Mouse (Mus musculus) MEL (cell line): ENCODE data around the gene Sgcd. TPM values are rescaled to one million over a fixed set of nuclear protein-coding genes. Genes with fewer than 3 reads are reported as not detected.
"Not testable (repeated sequence)": the region's sequence is repeated elsewhere in the genome, so short reads cannot be mapped to it uniquely, and the experiment has no call there.

Experiments
- DNase-seq: peaks from one replicate; pipeline ENCODE4 v3.0.0; 2011; ENCODE audit warnings: low read depth, low spot score
- H3K27ac ChIP-seq: 2 replicates; pipeline ENCODE4 v1.5.1; 2012; ENCODE audit warnings: low read depth, mild to moderate bottlenecking, control low read depth, low read length, moderate library complexity; ENCODE audit not compliant: control insufficient read depth
- H3K27me3 ChIP-seq, 2 experiments: fragments of 150-350 bp in 1 of 2; sonication (generic) in 1 of 2; 2 replicates each; pipeline ENCODE4 v1.6.1; 2012; ENCODE audit warnings: low read length in 2 of 2, mild to moderate bottlenecking in 2 of 2, improper control_type of control experiment in 1 of 2, moderate library complexity in 1 of 2; ENCODE audit not compliant: insufficient read depth in 2 of 2, control insufficient read depth in 1 of 2
- H3K36me3 ChIP-seq, 2 experiments: 2 replicates each; pipeline ENCODE4 v1.6.1; 2012 to 2014; ENCODE audit warnings: low read length in 2 of 2, improper control_type of control experiment in 1 of 2, inconsistent platforms in 1 of 2, mild to moderate bottlenecking in 1 of 2; ENCODE audit not compliant: insufficient read depth in 2 of 2, control insufficient read depth in 1 of 2
- H3K4me1 ChIP-seq, 2 experiments: fragments of 150-350 bp in 1 of 2; sonication (generic) in 1 of 2; 2 replicates each; pipeline ENCODE4 v1.6.1; 2012; ENCODE audit warnings: low read length in 2 of 2, improper control_type of control experiment in 1 of 2, mild to moderate bottlenecking in 1 of 2; ENCODE audit not compliant: insufficient read depth in 2 of 2, control insufficient read depth in 1 of 2
- H3K4me3 ChIP-seq, 2 experiments: fragments of 150-350 bp in 1 of 2; sonication (generic) in 1 of 2; 2 replicates each; pipeline ENCODE4 v1.5.1; 2012; ENCODE audit warnings: low read depth in 2 of 2, low read length in 2 of 2, mild to moderate bottlenecking in 2 of 2, moderate library complexity in 2 of 2, control low read depth in 1 of 2, improper control_type of control experiment in 1 of 2; ENCODE audit not compliant: control insufficient read depth in 1 of 2, insufficient read depth in 1 of 2
- H3K79me2 ChIP-seq: 2 replicates; pipeline ENCODE4 v1.6.1; 2012; ENCODE audit warnings: mild to moderate bottlenecking, low read length, moderate library complexity; ENCODE audit not compliant: control insufficient read depth, poor library complexity, insufficient read depth
- H3K9ac ChIP-seq: 2 replicates; pipeline ENCODE4 v1.6.1; 2012; ENCODE audit warnings: low read depth, mild to moderate bottlenecking, control low read depth, low read length, moderate library complexity; ENCODE audit not compliant: control insufficient read depth, poor library complexity, severe bottlenecking
- H3K9me3 ChIP-seq: fragments of 150-350 bp; sonication (generic); replicated peaks from 2 replicates; pipeline ENCODE4 v1.6.1; 2012; ENCODE audit warnings: mild to moderate bottlenecking, low read length, improper control_type of control experiment, moderate library complexity; ENCODE audit not compliant: insufficient read depth
- BHLHE40 ChIP-seq: IDR thresholded peaks from 2 replicates; pipeline ENCODE4 v1.6.1; 2012; ENCODE audit warnings: low read depth, mild to moderate bottlenecking, inconsistent platforms, low read length, improper control_type of control experiment, borderline replicate concordance
- CHD2 ChIP-seq: IDR thresholded peaks from 2 replicates; pipeline ENCODE4 v1.6.1; 2011; ENCODE audit warnings: low read length, improper control_type of control experiment
- CTCF ChIP-seq, 3 experiments: IDR thresholded peaks in 2 of 3; conservative IDR thresholded peaks in 1 of 3; 2 replicates each; pipeline ENCODE4 v1.5.1; 2011 to 2012; ENCODE audit warnings: low read length in 3 of 3, low read depth in 2 of 3, mild to moderate bottlenecking in 2 of 3, improper control_type of control experiment in 1 of 3, inconsistent platforms in 1 of 3, mixed read lengths in 1 of 3, moderate library complexity in 1 of 3; ENCODE audit not compliant: control insufficient read depth in 1 of 3, insufficient read depth in 1 of 3, poor library complexity in 1 of 3, severe bottlenecking in 1 of 3
- ELF1 ChIP-seq: IDR thresholded peaks from 2 replicates; pipeline ENCODE4 v1.6.1; 2014; ENCODE audit warnings: low read depth, mild to moderate bottlenecking, inconsistent platforms, low read length, improper control_type of control experiment, moderate library complexity
- GABPA ChIP-seq: IDR thresholded peaks from 2 replicates; pipeline ENCODE4 v1.6.1; 2012; ENCODE audit warnings: low read depth, mild to moderate bottlenecking, inconsistent platforms, low read length, improper control_type of control experiment, moderate library complexity
- GATA1 ChIP-seq: IDR thresholded peaks from 2 replicates; pipeline ENCODE4 v1.6.1; 2011; ENCODE audit warnings: low read depth, low read length, improper control_type of control experiment
- KAT2A ChIP-seq: conservative IDR thresholded peaks from 2 replicates; pipeline ENCODE4 v1.6.1; 2012; ENCODE audit warnings: low read depth, low read length, improper control_type of control experiment, inconsistent platforms
- MAFK ChIP-seq: IDR thresholded peaks from 2 replicates; pipeline ENCODE4 v1.6.1; 2011; ENCODE audit warnings: low read depth, mild to moderate bottlenecking, low read length, improper control_type of control experiment, borderline replicate concordance
- MAZ ChIP-seq: IDR thresholded peaks from 2 replicates; pipeline ENCODE4 v1.6.1; 2012; ENCODE audit warnings: low read depth, mild to moderate bottlenecking, inconsistent platforms, low read length, improper control_type of control experiment
- MYB ChIP-seq: IDR thresholded peaks from 2 replicates; pipeline ENCODE4 v1.6.1; 2011; ENCODE audit warnings: mild to moderate bottlenecking, low read depth, low read length, improper control_type of control experiment
- MYC ChIP-seq: IDR thresholded peaks from 2 replicates; pipeline ENCODE4 v1.6.1; 2011; ENCODE audit warnings: low read depth, mild to moderate bottlenecking, low read length, improper control_type of control experiment, moderate library complexity
- NRF1 ChIP-seq: IDR thresholded peaks from 2 replicates; pipeline ENCODE4 v1.6.1; 2014; ENCODE audit warnings: low read depth, mild to moderate bottlenecking, inconsistent platforms, low read length, improper control_type of control experiment, moderate library complexity; ENCODE audit not compliant: poor library complexity, insufficient read depth, severe bottlenecking
- POLR2AphosphoS2 ChIP-seq: IDR thresholded peaks from 2 replicates; pipeline ENCODE4 v1.6.1; 2011; ENCODE audit warnings: low read length, improper control_type of control experiment
- SMC3 ChIP-seq: IDR thresholded peaks from 2 replicates; pipeline ENCODE4 v1.6.1; 2011; ENCODE audit warnings: low read depth, low read length, improper control_type of control experiment
- USF1 ChIP-seq: IDR thresholded peaks from 2 replicates; pipeline ENCODE4 v1.6.1; 2014; ENCODE audit warnings: low read depth, mild to moderate bottlenecking, inconsistent platforms, low read length, improper control_type of control experiment, moderate library complexity
- USF2 ChIP-seq, 2 experiments: IDR thresholded peaks; 2 replicates each; pipeline ENCODE4 v1.6.1; 2011 to 2012; ENCODE audit warnings: improper control_type of control experiment in 2 of 2, low read length in 2 of 2, borderline replicate concordance in 1 of 2, inconsistent platforms in 1 of 2, low read depth in 1 of 2, mild to moderate bottlenecking in 1 of 2; ENCODE audit not compliant: insufficient read depth in 1 of 2
- polyA plus RNA-seq, 2 experiments: library from polyadenylated mRNA; stranded (reverse) in 1 of 2; unstranded in 1 of 2; fragments of >175 nt in 1 of 2; fragments of >200 nt in 1 of 2; gene quantifications; 2 replicates each; pipeline versions ENCODE4 v1.2.1 to v1.2.4; 2012; ENCODE audit warnings: low replicate concordance in 2 of 2, low read depth in 1 of 2; ENCODE audit not compliant: insufficient read length in 2 of 2, insufficient read depth in 1 of 2, missing spikeins in 1 of 2
- total RNA-seq: library from RNA; depleted of rRNA; stranded (reverse); fragments of 300-350 nt; gene quantifications from 2 replicates; pipeline ENCODE4 v1.2.3, GENCODE M21; 2012

The Sgcd gene
- total and polyA plus RNA-seq, 3 experiments = not detected

DNA sequence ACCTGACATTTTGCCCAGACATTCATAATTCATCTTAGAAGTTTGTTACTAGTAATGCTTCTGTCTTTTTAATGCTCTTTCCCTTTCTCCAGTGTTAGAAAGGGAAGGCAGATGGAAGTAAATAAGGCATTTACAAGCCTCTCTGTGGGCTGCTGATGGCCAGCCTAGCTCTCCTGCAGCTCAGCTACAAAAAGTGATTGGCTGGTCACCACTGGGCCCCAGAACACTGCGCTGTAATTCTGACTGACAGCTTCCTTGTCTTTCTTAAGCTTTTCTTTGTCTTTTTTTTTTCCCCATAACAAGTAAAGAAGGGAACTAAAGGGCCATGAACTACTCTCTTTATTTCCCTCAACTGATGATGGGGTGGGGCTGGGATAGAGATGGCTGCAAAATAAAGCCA lies 463.9 kb downstream of the Sgcd start:
- no peak for DNase-seq
- H3K79me2 ChIP-seq = no peaks in the 10 kb centered on the region
- no peaks in the 10 kb centered on the region for H3K4me1 ChIP-seq
- H3K27ac ChIP-seq = no peak overlapping the region
- H3K27me3 ChIP-seq = no peaks in the 10 kb centered on the region
- H3K9me3 ChIP-seq = no peaks in the 10 kb centered on the region
- no peaks in the 10 kb centered on the region for H3K36me3 ChIP-seq
- no peak overlapping the region for H3K9ac ChIP-seq
- TF ChIP-seq CHD2 = no peak
- no peak for TF ChIP-seq USF2 (IDR thresholded peaks at IDR 0.05; ENCODE audit: borderline replicate concordance in 1 of 2, insufficient read depth in 1 of 2, low read depth in 1 of 2, low read length in 2 of 2)
- TF ChIP-seq MAZ = no peak
- TF ChIP-seq NRF1 = no peak
- no peak for TF ChIP-seq KAT2A
- H3K4me3 ChIP-seq = no peak overlapping the region

DNA sequence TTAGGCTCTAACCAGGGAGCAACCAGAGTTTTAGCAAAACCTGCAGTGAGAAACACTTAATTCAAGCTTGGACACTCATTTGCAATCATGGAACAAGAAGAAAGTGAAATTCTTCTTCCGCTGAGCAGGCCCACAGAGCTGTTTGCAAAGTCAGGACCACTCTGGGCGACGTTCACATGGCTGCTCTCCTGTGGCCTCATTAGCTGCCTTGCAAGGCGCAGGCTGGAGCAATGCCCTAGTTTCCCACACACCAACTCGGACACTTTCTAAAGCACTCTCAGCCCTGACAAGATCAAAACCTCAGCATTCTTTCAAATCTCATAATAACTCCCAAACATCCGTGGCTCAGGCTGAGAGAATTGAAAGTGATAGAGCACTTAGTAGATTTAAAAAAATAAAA lies 480.7 kb downstream of the Sgcd start:
- H3K27ac ChIP-seq = no peak overlapping the region
- H3K4me1 ChIP-seq = no peaks in the 10 kb centered on the region
- H3K4me3 ChIP-seq = no peak overlapping the region
- DNase-seq = no peak
- TF ChIP-seq BHLHE40 (no peak), POLR2AphosphoS2 (no peak), USF1 (no peak), NRF1 (no peak), SMC3 (no peak), MAZ (no peak), MYC (no peak), CHD2 (no peak), MYB (no peak), ELF1 (no peak), GATA1 (no peak), GABPA (no peak), MAFK (no peak), CTCF (IDR thresholded peaks at IDR 0.05 in 2 of 3, conservative IDR thresholded peaks at IDR 0.05 in 1 of 3; ENCODE audit: control insufficient read depth in 1 of 3, insufficient read depth in 1 of 3, low read depth in 2 of 3, low read length in 3 of 3, poor library complexity in 1 of 3, severe bottlenecking in 1 of 3) (no peak)
- no peaks in the 10 kb centered on the region for H3K79me2 ChIP-seq
- no peaks in the 10 kb centered on the region for H3K36me3 ChIP-seq
- no peaks in the 10 kb centered on the region for H3K9me3 ChIP-seq
- H3K27me3 ChIP-seq = peaks cover 0 to 1% of the 10 kb centered on the region in 2 experiments; a peak in 1 of 4 replicates
- no peak overlapping the region for H3K9ac ChIP-seq

DNA sequence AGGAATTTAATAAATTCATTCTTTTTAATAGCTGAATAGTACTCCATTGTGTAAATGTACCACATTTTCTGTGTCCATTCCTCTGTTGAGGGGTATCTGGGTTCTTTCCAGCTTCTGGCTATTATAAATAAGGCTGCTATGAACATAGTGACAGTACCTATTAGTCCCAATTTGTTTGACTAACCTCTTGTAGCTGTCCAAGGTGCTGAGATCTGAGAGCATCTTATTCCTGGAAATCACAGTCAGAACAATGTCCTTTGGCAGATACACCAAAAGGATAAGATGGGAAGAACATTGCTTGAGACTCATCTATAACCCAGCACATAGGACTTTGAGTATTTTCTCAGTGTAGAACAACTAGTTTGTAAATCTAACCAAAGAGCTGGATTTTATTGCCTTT lies 485.5 kb downstream of the Sgcd start:
- H3K27me3 ChIP-seq, H3K4me3 ChIP-seq, H3K79me2 ChIP-seq, H3K27ac ChIP-seq, H3K9ac ChIP-seq, H3K36me3 ChIP-seq, H3K4me1 ChIP-seq, H3K9me3 ChIP-seq: not testable (repeated sequence)
- peak; percentile 48 for DNase-seq
